Mouse (Mus musculus): ENCODE results near the gene Pim2.

The Pim2 gene

DNA sequence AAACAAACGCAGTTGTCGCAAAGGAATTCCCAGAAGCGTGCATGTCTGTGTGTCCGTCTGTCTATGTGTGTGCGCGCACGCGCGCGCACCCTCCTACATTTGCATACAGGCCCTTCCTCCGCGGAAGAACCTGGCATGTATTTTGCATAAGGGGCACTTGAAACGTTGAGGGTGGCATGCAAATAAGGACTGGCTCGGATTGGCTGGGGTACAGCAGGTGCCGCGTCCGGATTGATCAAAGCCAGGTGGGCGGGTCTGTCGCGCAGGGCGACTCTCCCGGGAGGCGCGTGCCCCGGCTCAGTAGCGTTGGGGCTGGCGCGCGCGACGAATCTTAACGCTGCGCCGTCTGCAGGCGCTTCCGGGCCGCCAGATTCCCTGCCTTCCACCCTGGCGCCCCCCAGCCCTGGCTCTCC is at the start of gene Pim2:
Pim2 (plus strand) TSS at position 256 of the 413 bp plus-strand sequence.
- DNase-seq: peak; percentile 91

- no peak for DNase-seq
Measured at GRCm38 (mm10) chrX:7837146-7837545, 40.9 kb upstream of the Pim2 start.

- DNase-seq: no peak
Measured at GRCm38 (mm10) chrX:7840842-7841162, 37.3 kb upstream of the Pim2 start.

GRCm38 (mm10) chrX:7841163-7842162 is 36.6 kb upstream of the Pim2 start, which contains the start of gene Otud5:
Gene Otud5 (plus strand): TSS chrX:7841364.
- peak; percentile 94 to 95 for DNase-seq

GRCm38 (mm10) chrX:7842318-7842717 is 35.7 kb upstream of the Pim2 start:
- DNase-seq: peak; percentile 26 to 46

DNA sequence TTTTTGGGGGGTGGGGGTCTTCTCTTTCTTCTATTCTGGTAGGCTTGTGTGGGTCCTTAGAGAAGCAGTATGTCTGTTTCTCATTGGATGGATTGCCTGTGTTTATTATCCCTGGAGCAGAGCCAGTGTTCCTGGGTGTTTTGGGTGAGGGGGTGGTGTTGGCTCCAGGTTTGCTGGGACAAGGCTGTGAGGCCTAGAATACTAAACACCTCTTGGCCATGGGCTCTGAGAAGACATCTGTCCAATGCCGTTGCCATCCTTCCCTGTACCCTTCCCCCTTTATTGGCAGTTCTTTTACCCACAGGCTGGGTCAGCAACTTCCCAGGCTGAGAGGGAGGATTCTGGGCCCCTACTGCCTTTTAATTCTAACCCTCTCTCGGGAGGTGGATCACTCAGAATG is 30.2 kb upstream of the Pim2 start:
- peak; percentile 35 to 46 for DNase-seq

DNA sequence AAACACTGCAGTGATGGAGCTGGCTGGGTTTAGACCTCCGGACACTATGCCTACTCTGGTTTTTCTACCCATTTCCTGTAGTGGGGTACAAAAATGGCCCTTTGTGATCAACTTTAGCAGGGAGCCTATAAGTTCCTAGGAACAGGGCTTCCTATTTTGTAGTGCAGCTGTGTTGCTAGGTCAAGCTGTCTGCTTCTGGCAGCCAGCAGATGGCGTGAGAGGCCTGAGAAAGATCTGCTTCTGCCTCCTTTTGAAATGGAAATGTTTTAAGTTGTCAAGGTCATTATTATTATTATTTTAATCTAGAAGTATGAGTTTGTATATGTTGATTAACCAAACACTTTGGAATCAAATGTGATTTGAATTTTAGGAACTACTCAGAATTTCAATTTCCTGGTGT is 23.5 kb upstream of the Pim2 start:
- DNase-seq: peak; percentile 57

DNA sequence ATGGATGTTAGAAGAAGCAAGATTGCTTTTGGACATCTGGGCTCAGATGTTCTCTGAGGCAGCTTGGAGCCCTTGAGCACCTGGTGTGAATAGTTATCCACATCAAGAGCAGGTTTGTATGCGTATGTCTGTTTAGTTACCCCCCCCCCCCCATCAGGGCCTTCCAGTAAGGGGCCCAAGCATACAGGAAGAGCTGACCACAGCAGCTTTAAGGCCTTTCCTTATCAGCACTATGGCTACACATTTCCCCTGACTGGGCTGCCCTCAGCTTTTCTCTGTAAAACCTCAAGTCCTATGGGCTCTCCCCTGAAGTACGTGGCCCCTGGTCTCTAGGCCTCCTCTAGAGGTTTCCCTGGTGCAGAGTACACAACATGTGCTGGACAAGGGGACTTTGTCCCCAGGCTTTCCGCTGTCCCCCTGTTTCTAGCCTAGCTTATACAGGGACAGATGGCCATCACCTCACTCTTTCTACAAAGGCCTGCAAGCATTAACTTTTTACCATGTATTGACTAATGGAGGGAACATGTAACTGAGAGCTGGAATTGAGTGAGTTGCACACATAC is 18.8 kb upstream of the Pim2 start:
- DNase-seq: no peak

- no peak for DNase-seq
Measured at GRCm38 (mm10) chrX:7863181-7863580, 14.9 kb upstream of the Pim2 start.

GRCm38 (mm10) chrX:7864551-7864950 is 13.5 kb upstream of the Pim2 start:
- no peak for DNase-seq

DNA sequence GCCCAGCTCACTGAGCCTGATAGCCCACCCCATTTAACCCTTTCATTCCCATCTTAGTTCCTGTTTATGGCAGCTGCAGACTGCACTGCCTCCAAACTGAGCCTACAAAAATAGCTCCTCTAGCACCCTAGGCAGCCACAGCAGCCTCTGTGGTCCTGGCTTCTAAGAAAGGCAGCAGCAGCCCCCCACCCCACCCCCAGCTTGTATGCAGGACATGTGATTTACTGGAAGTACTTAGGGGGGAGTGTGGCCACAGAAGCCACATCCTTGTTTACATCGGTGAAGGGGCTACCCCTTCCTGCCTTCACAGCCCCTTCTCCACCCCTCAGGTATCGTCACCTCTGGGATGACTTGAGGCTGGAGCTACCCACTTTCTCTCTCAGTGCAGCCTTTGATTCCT is 12.7 kb upstream of the Pim2 start:
- no peak for DNase-seq

DNA sequence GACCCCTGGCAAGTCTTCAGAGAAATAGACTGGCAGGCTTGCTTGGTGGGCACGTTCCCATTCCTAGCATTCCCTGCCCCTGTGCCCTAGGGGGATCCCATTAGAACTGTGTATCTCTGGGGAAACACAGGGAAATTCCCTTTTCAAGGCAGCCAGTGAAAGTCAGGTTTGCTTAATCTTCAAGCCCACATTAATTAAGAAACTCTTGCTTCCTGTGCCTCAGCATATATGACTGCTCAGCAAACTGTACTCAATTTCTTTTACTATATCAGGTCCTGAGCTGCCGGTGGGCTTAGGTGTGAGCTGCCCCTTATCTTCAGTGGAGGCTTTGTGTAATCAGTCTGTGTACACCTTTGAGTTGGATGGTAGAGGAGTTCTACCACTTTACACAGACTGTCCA is 12.3 kb upstream of the Pim2 start:
- DNase-seq: no peak

GRCm38 (mm10) chrX:7867141-7867540 is 10.9 kb upstream of the Pim2 start:
- no peak for DNase-seq

DNA sequence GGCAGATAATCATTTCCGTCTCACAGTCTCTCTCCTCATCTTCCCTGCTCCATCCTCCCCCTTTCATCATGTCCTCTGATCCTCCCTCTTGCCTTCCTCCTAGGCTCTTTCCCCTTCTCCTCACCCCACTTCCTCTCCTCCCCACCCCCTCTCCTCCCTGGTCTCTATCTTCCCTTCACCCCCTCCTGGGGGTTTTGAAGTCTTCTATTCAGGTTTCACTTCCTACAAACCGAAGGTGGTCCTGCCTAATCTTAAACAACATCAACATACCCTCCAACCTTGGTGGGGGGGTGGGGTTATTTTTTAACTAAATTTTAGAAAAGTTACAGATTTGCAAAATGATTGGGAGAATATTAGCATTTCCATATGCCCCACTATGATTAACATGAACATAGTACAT is 9.6 kb upstream of the Pim2 start:
- no peak for DNase-seq

GRCm38 (mm10) chrX:7869826-7870225 is 8.2 kb upstream of the Pim2 start:
- no peak for DNase-seq

DNA sequence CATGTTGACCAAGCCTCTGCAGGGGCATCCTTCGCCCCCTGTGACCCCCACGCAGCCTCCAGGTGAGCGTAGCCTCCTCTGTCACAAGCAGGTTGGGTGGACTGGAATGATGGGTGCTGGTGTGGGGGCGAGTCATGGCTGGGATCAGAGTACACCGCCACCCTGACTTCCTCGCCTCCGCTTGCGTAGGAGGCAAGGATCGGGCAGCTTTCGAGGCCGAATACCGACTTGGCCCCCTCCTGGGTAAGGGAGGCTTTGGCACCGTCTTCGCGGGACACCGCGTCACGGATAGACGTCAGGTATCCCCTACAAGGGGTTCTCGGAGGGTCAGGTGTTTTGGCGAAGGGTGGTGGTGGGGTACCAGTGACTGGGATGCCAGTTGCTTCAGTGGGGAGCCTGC is 433 bp downstream of the Pim2 start:
- peak; percentile 54 to 57 for DNase-seq

DNA sequence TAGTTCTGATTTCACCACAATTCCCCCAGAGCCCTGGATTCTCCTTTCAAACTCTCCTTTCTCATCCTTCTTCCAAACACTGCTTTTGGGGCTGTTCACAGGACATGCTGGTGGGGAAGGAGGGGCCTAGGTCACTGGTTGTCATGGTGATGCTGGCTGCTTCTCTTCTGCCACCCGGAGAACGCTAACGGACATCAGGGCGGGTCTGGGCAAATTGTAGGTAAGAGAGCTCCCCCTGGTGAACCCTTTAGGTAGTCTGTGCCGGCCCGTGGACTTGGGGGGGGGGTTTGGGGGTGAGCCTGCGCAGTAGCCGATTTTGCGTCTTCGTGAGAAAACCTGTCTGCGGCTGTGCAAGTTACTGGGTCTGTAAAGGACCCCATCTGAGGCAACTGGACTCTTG is 1.8 kb downstream of the Pim2 start:
- peak; percentile 78 to 82 for DNase-seq

DNA sequence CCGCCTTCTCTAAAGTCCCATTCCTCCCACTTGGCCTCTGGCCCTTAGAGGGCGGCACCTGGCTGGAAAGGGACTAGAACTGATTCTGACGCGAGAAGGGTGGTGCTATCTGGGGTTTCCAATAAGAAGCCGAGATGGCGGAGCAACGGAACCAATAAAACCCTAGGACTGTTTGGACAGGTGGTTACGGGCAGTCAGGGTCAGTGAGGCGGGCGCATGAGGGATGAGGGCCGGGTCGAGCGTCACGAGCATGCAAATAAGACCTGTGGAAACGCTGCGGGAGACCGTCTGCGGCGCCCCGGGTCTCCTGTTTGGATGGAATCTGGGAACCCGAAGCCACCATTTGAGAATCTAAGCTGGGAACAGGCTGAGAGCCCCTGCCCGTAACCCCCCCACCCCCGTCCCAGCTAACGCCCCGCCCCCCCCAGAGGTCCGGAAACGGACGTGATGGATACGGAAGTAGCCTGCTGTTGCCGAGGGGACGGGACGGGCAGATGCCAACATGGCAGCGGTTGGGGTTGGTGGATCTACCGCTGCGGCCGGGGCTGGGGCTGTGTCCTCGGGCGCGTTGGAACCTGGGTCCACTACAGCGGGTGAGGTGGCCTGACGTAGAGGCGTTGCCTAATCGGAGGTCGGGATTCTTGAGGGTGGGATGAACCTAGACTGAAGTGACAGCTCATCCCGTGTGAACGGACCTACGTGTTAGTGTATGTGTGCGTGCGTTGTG is 5.9 kb downstream of the Pim2 start, which contains the start of gene Slc35a2:
Slc35a2 (plus strand) TSS at position 188 of the 727 bp plus-strand sequence.
- DNase-seq: peak; percentile 86 to 87

DNA sequence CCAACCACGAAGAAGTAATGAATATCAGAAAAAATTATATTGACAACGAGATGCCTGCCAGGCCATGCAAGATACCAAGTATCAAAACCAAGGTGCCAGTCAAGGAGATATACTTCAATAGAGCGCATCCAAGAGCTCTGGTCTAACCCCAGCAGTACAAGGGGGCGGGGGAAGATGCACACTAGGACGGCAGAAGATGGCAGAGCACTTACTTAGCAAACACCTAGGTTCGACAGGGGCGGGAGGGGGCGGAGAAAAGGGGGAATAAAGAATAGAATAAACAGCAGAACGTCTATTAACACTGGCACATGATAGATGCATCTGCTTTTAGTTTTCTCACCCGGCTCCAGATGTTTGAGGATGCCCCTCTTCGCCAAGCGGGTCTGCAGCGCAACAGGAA is 20.1 kb downstream of the Pim2 start:
- no peak for DNase-seq

GRCm38 (mm10) chrX:7898880-7899874 is 21.1 kb downstream of the Pim2 start, which contains the start of the genes Pqbp1 and Timm17b:
Gene Pqbp1 (minus strand): TSS chrX:7899269.
Gene Timm17b (plus strand): TSS chrX:7899357.
- DNase-seq: peak; percentile 87 to 90

DNA sequence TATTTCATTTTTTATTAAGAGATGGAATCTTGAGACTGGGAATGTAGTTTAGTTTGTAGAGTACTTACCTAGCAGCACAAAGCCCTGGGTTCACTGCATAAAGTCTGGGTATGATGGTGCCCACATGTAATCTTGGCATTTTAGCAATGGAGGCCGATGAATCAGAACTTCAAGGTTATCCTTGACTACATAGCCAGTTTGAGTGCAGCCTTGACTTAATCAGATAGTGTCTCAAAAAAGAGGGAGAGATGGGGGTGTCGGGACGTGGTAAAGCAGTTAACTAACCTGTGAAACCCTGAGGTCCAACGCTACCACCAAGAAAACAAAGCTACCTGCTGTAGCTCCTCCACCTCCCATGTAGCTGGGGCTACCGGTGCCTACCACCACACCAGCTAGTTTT is 26.4 kb downstream of the Pim2 start:
- DNase-seq: no peak

DNA sequence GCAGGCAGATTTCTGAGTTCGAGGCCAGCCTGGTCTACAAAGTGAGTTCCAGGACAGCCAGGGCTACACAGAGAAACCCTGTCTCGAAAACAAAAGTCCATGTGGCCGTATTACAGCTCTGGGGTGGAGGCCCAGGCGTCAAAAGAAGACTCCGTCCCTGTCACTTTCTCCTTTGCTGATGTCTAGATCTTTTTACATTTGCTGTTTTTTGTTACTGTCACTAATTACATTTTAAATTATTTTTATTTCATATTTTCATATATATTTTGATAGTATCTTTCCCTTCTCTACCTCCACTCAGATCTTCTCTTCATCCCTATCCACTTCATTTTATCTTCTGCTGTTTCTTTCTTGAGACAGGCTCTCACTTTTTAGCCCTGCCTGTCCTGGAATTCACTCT is 29.7 kb downstream of the Pim2 start, which contains the start of gene Gm10491:
Gm10491 (minus strand) TSS at position 101 of the 400 bp plus-strand sequence.
- DNase-seq: no peak
